Mouse (Mus musculus) liver, adult 2 months (tissue): Measurements from ENCODE around the gene Ube2v1.

Experiments used
- CTCF ChIP-seq: fragments of 200-500 bp; IDR thresholded peaks from 2 replicates; pipeline ENCODE4 v1.5.1; 2011; ENCODE audit warnings: low read depth, low read length, control low read depth
- POLR2A ChIP-seq: fragments of 200-500 bp; IDR thresholded peaks from 2 replicates; pipeline ENCODE4 v1.6.1; 2011; ENCODE audit warnings: low read length, control low read depth; ENCODE audit not compliant: insufficient read depth; ENCODE audit errors: extremely low read depth

GRCm38 (mm10) chr2:167586976-167587375 is 44.9 kb downstream of the Ube2v1 start:
- TF ChIP-seq CTCF (no peak), POLR2A (no peak)
